Comparison of ENCODE assay signal across 17 mouse cellular contexts in the genomic region with DNA sequence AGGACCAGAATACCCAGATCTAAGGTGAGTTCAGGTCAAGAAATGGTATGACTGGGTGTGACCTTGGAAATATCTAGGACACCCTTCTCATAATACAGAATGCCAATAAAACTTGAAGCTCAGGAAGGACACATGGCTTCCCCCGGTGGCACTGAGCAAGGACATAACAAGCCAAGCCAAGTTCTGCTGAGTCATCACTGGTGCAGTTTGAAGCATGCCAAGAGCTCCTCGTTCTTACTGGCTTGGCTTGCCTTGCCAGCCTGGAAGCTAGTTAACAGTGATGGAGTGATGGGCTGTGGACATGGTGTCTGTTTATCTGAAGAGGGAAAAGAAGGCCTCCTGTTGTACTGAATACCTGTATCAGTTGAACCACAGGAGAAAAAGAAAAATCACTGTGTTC.
DNase-seq lines count a peak whose midpoint lies in the region; ATAC-seq lines count a peak whose summit lies in the region.
"Had no signal": no experiment of that assay in that cellular context is flagged by ENCODE, and none has a peak within 500 bp of the region (broad histone marks: within the 10 kb centered on the region; RNA-seq: fewer than 3 reads in every experiment).

No protein-coding gene starts in this region.

- ATAC-seq in frontal cortex, adult (ENCODE audit: low TSS enrichment) = peak; percentile 88
- ATAC-seq: forebrain, embryonic 14.5 days; midbrain, embryonic 16.5 days had no signal

- no peak for DNase-seq in frontal cortex, postnatal 10 days (ENCODE audit: low spot score in 2 of 2)
- peak; percentile 7 to 22 for DNase-seq in left cerebral cortex, adult 18-20 months (ENCODE audit: low spot score in 2 of 2)
- DNase-seq in left cerebral cortex, adult 11 months (ENCODE audit: low spot score) = no peak
- peak; percentile 2 for DNase-seq in NIH3T3 (ENCODE audit: low read depth)
- DNase-seq in adrenal gland, postnatal 36 days = peak; percentile 79 to 82
- DNase-seq in urinary bladder, adult 2 months (ENCODE audit: low spot score) = no peak
- DNase-seq in embryo, embryonic 11 days = no peak
- DNase-seq: B cell, adult 2 months; kidney, adult 11 months; kidney, postnatal 14 days; liver, embryonic 13.5 days; lung, embryonic 14.5 days; lung, postnatal 36 days; thymus, postnatal 14 days had no signal

Comparison
In these comparisons a context has a peak if more than half of its experiments do, and no peak if none do; other contexts are left out.
1. DNase-seq: peak in left cerebral cortex, adult 18-20 months (2 of 2), NIH3T3 (single experiment) and adrenal gland, postnatal 36 days (2 of 2); none in frontal cortex, postnatal 10 days (0 of 2), left cerebral cortex, adult 11 months (single experiment), urinary bladder, adult 2 months (single experiment) and embryo, embryonic 11 days (single experiment).